Mouse (Mus musculus) hindbrain, embryonic 11.5 days (tissue): Measurements from ENCODE around the gene Cstf3. TPM values are rescaled to one million over a fixed set of nuclear protein-coding genes. Genes with fewer than 3 reads are reported as not detected.

Experiments
- ATAC-seq: fragments of 200-750 bp; cut with Nextera tagmentation; 2 replicates; pipeline ENCODE4 v1.8.0; 2017; ENCODE audit warnings: mild to moderate bottlenecking, moderate TSS enrichment, moderate library complexity; ENCODE audit not compliant: low FRiP score
- DNase-seq: peaks from one replicate; pipeline ENCODE4 v3.0.0-alpha.2; 2015; ENCODE audit warnings: low spot score
- H3K27ac ChIP-seq: fragments of 300-500 bp; sonication (generic); 2 replicates; pipeline ENCODE4 v1.5.1; 2014; ENCODE audit warnings: mild to moderate bottlenecking, low read depth, low read length
- H3K27me3 ChIP-seq: fragments of 300-500 bp; sonication (generic); 2 replicates; pipeline ENCODE4 v1.6.1; 2014; ENCODE audit warnings: mild to moderate bottlenecking, low read length, moderate library complexity, mixed read lengths; ENCODE audit not compliant: control insufficient read depth, insufficient read depth
- H3K36me3 ChIP-seq: fragments of 300-500 bp; sonication (generic); 2 replicates; pipeline ENCODE4 v1.6.1; 2014; ENCODE audit warnings: mild to moderate bottlenecking, low read length, moderate library complexity, mixed read lengths; ENCODE audit not compliant: control insufficient read depth, insufficient read depth
- H3K4me1 ChIP-seq: fragments of 300-500 bp; sonication (generic); replicated peaks from 2 replicates; pipeline ENCODE4 v1.6.1; 2014; ENCODE audit warnings: low read length, mixed read lengths; ENCODE audit not compliant: control insufficient read depth, insufficient read depth
- H3K4me2 ChIP-seq: fragments of 300-500 bp; sonication (generic); replicated peaks from 2 replicates; pipeline ENCODE4 v1.6.1; 2014; ENCODE audit warnings: mild to moderate bottlenecking, low read depth, low read length
- H3K4me3 ChIP-seq: fragments of 300-500 bp; sonication (generic); 2 replicates; pipeline ENCODE4 v1.5.1; 2014; ENCODE audit warnings: low read depth, low read length
- H3K9ac ChIP-seq: fragments of 300-500 bp; sonication (generic); 2 replicates; pipeline ENCODE4 v1.6.1; 2014; ENCODE audit warnings: low read depth, low read length
- H3K9me3 ChIP-seq: fragments of 300-500 bp; sonication (generic); 2 replicates; pipeline ENCODE4 v1.6.1; 2016; ENCODE audit warnings: low read length; ENCODE audit not compliant: control insufficient read depth
- WGBS: fragments of 180-500 bp; shearing (Covaris S2); extraction: QIAGEN DNeasy Blood & Tissue Kit; methylation state at CpG from one replicate; pipeline ENCODE4 v1.1.7; 2014; 5-methylcytosine and 5-hydroxymethylcytosine counted together
- polyA plus RNA-seq: library from polyadenylated mRNA; unstranded; fragments of >200 nt; fragmentation: Nextera tagmentation; extraction: Ambion mirVana; gene quantifications from 2 replicates; pipeline ENCODE4 v1.2.1, GENCODE M21; 2014

Cstf3 gene
- polyA plus RNA-seq, 1 experiment from 2014 or later = 103 TPM

GRCm38 (mm10) chr2:104572066-104572465 is 18.3 kb upstream of the Cstf3 start:
- Histone ChIP-seq H3K27me3 (no peaks in the 10 kb centered on the region), H3K36me3 (no peaks in the 10 kb centered on the region), H3K9me3 (no peaks in the 10 kb centered on the region), H3K4me1 (no peaks in the 10 kb centered on the region), H3K4me2 (no peak overlapping the region), H3K4me3 (no peak overlapping the region), H3K9ac (no peak overlapping the region), H3K27ac (no peak overlapping the region)
- ATAC-seq = no peak
- 86% methylated on average over 6 of the region's 6 CpGs for WGBS
- DNase-seq = no peak

- H3K27ac ChIP-seq = no peak overlapping the region
- DNase-seq = no peak
- H3K4me2 ChIP-seq = no peak overlapping the region
- no peak overlapping the region for H3K9ac ChIP-seq
- H3K36me3 ChIP-seq = no peaks in the 10 kb centered on the region
- no peaks in the 10 kb centered on the region for H3K9me3 ChIP-seq
- 76% methylated on average over 5 of the region's 5 CpGs for WGBS
- no peaks in the 10 kb centered on the region for H3K27me3 ChIP-seq
- ATAC-seq = no peak
- no peak overlapping the region for H3K4me3 ChIP-seq
- H3K4me1 ChIP-seq = no peaks in the 10 kb centered on the region
These were observed 14.1 kb upstream of the Cstf3 start for GRCm38 (mm10) chr2:104576216-104576615.

- Histone ChIP-seq H3K4me3 (no peak overlapping the region), H3K9me3 (no peaks in the 10 kb centered on the region), H3K36me3 (no peaks in the 10 kb centered on the region), H3K9ac (no peak overlapping the region), H3K4me1 (no peaks in the 10 kb centered on the region), H3K27ac (no peak overlapping the region), H3K4me2 (no peak overlapping the region), H3K27me3 (no peaks in the 10 kb centered on the region)
- DNase-seq = no peak
- 70% methylated on average over 5 of the region's 5 CpGs for WGBS
- no peak for ATAC-seq
These were observed 12.3 kb upstream of the Cstf3 start for GRCm38 (mm10) chr2:104578021-104578420.

GRCm38 (mm10) chr2:104578836-104579604 is 11.3 kb upstream of the Cstf3 start:
- H3K9me3 ChIP-seq = no peaks in the 10 kb centered on the region
- no peak overlapping the region for H3K4me3 ChIP-seq
- H3K4me2 ChIP-seq = no peak overlapping the region
- 86% methylated on average over 5 of the region's 5 CpGs for WGBS
- H3K27me3 ChIP-seq = no peaks in the 10 kb centered on the region
- ATAC-seq (no peak), DNase-seq (no peak)
- no peaks in the 10 kb centered on the region for H3K4me1 ChIP-seq
- no peak overlapping the region for H3K9ac ChIP-seq
- no peak overlapping the region for H3K27ac ChIP-seq
- H3K36me3 ChIP-seq = no peaks in the 10 kb centered on the region

GRCm38 (mm10) chr2:104579784-104580446 is 10.4 kb upstream of the Cstf3 start:
- no peaks in the 10 kb centered on the region for H3K9me3 ChIP-seq
- H3K4me2 ChIP-seq = no peak overlapping the region
- ATAC-seq = no peak
- H3K36me3 ChIP-seq = no peaks in the 10 kb centered on the region
- WGBS = 83% methylated on average over 7 of the region's 7 CpGs
- H3K27ac ChIP-seq = no peak overlapping the region
- H3K4me3 ChIP-seq = no peak overlapping the region
- H3K4me1 ChIP-seq = no peaks in the 10 kb centered on the region
- no peaks in the 10 kb centered on the region for H3K27me3 ChIP-seq
- no peak for DNase-seq
- no peak overlapping the region for H3K9ac ChIP-seq

GRCm38 (mm10) chr2:104581281-104581879 is 8.9 kb upstream of the Cstf3 start:
- Histone ChIP-seq H3K9ac (no peak overlapping the region), H3K27ac (no peak overlapping the region), H3K27me3 (no peaks in the 10 kb centered on the region), H3K36me3 (no peaks in the 10 kb centered on the region), H3K4me3 (no peak overlapping the region), H3K4me2 (no peak overlapping the region), H3K9me3 (no peaks in the 10 kb centered on the region), H3K4me1 (no peaks in the 10 kb centered on the region)
- WGBS = 78% methylated on average over 9 of the region's 9 CpGs
- DNase-seq = no peak
- ATAC-seq = no peak

GRCm38 (mm10) chr2:104583032-104583431 is 7.3 kb upstream of the Cstf3 start:
- Histone ChIP-seq H3K27me3 (no peaks in the 10 kb centered on the region), H3K9ac (no peak overlapping the region), H3K4me1 (no peaks in the 10 kb centered on the region), H3K27ac (no peak overlapping the region), H3K36me3 (no peaks in the 10 kb centered on the region), H3K4me3 (no peak overlapping the region), H3K9me3 (no peaks in the 10 kb centered on the region), H3K4me2 (no peak overlapping the region)
- WGBS = 69% methylated on average over 6 of the region's 6 CpGs
- ATAC-seq (no peak), DNase-seq (no peak)

- ATAC-seq (no peak), DNase-seq (no peak)
- no peak overlapping the region for H3K27ac ChIP-seq
- no peak overlapping the region for H3K9ac ChIP-seq
- H3K9me3 ChIP-seq = no peaks in the 10 kb centered on the region
- no peaks in the 10 kb centered on the region for H3K4me1 ChIP-seq
- WGBS = 84% methylated on average over 7 of the region's 7 CpGs
- H3K4me2 ChIP-seq = no peak overlapping the region
- no peaks in the 10 kb centered on the region for H3K27me3 ChIP-seq
- no peak overlapping the region for H3K4me3 ChIP-seq
- H3K36me3 ChIP-seq = no peaks in the 10 kb centered on the region
These were observed 6.1 kb upstream of the Cstf3 start for GRCm38 (mm10) chr2:104584226-104584625.

GRCm38 (mm10) chr2:104585645-104586044 is 4.7 kb upstream of the Cstf3 start:
- Histone ChIP-seq H3K4me2 (no peak overlapping the region), H3K36me3 (no peaks in the 10 kb centered on the region), H3K27me3 (no peaks in the 10 kb centered on the region), H3K9ac (no peak overlapping the region), H3K4me3 (no peak overlapping the region), H3K27ac (no peak overlapping the region), H3K4me1 (no peaks in the 10 kb centered on the region), H3K9me3 (no peaks in the 10 kb centered on the region)
- WGBS = 58% methylated on average over 2 of the region's 2 CpGs
- no peak for DNase-seq
- ATAC-seq = no peak
